Mouse (Mus musculus): Measurements from ENCODE around the gene Irf2. TPM values are rescaled to one million over a fixed set of nuclear protein-coding genes. Genes with fewer than 3 reads are reported as not detected.

Irf2 gene
- total RNA-seq, 2 experiments from 2014 or later, result 43.6 to 44.5 TPM

DNA sequence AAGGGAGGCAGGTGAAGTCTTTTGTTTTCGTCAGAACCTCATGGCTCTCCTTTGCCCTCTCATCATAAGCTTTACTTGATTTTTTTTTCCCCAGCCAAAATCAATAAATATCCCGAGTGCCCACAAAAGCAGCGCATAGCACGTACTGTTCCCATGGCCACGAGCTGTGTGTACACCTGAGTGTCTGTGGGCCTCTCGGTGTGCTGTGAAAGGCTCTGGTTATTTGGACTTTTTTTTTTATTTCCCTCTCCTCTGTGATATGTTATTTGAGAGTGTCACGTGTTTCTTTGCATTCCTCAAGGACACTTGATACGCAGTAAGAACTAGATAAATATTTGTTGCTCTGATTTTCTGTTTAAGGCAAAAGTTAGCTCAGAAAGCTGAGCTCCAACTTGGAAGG is 11.0 kb downstream of the Irf2 start:
- intact Hi-C loops (cut with DNase I), result no loop called here
- no peak for DNase-seq

DNA sequence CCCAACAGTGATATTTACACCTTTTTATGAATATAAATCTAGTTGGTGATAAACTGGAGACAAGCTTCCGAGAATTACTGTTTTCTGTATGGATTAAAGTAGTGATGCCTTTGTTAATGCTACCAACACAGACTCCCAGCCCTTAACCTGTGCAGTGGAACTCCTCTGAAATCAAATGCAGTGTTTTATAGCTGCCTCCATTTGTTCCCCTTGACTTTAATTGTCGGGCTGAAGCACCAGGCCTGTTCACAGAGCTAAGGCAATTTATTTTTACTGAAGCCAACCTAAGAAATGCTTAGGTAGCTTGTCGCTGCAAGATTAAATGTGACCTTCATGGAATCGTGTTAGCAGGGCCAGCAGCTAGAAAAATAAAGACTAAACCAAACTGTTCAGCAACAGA is 11.6 kb downstream of the Irf2 start:
- intact Hi-C loops (cut with DNase I), result no loop called here
- no peak for DNase-seq

DNA sequence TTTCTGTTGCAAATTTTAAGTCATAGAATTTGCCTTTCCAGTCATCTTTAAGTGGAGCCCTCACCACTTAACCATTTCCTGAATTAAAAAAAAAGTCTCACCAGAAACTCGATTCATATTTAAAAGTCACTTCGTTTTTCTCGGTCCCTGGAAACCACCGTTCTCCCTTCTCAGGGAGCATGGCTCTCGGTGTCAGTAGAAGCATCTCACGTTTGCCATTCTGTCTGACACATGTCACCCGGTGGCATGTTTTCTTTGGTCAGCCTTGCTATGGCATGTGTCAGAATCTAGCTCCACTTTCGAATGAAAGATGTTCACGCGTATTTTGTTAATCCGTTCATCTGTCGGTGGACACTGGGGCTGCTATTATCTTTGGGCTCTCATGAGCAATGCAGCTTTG is 13.5 kb downstream of the Irf2 start:
- intact Hi-C loops (cut with DNase I), result no loop called here
- no peak for DNase-seq

GRCm38 (mm10) chr8:46754355-46754754 is 14.8 kb downstream of the Irf2 start:
- intact Hi-C loops (cut with DNase I), result no loop called here
- no peak for DNase-seq

- no peak for DNase-seq
- intact Hi-C loops (cut with DNase I), result loop anchor here (2.0 kb wide), 1 partner anchor 13 kb away; no protein-coding TSS in a partner anchor
Observed at GRCm38 (mm10) chr8:46755731-46756333, 16.3 kb downstream of the Irf2 start.

GRCm38 (mm10) chr8:46757613-46758012 is 18.1 kb downstream of the Irf2 start:
- intact Hi-C loops (cut with DNase I), result loop anchor here (2.0 kb wide), 1 partner anchor 15 kb away; no protein-coding TSS in a partner anchor
- DNase-seq, result no peak

GRCm38 (mm10) chr8:46758131-46758530 is 18.6 kb downstream of the Irf2 start:
- DNase-seq, result no peak
- intact Hi-C loops (cut with DNase I), result no loop called here

GRCm38 (mm10) chr8:46758676-46759075 is 19.1 kb downstream of the Irf2 start:
- intact Hi-C loops (cut with DNase I), result no loop called here
- DNase-seq, result no peak

GRCm38 (mm10) chr8:46759562-46759961 is 20.0 kb downstream of the Irf2 start:
- intact Hi-C loops (cut with DNase I), result no loop called here
- no peak for DNase-seq

GRCm38 (mm10) chr8:46760701-46761100 is 21.2 kb downstream of the Irf2 start:
- intact Hi-C loops (cut with DNase I), result no loop called here

DNA sequence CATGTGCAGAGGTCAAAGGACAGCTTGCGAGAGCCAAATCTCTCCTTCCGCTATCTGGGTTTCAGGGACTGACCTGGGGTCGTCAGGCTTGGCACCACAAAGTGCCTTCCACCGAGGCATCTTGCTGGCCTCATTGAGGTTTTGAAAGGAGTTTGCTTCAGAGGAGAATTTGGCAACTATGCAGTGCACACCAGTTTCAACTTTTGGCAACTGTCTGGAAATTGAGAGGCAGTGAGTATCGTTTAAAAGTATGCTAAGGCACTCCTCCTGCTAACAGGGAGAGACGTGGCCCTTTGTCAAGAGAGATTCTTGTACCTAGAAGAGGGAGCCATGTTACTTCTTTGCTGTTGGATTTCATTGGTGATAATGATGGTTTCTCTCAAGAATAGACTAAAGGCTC is 21.9 kb downstream of the Irf2 start:
- intact Hi-C loops (cut with DNase I), result no loop called here
- no peak for DNase-seq

More at GRCm38 (mm10) chr8:46760701-46761100, 21.2 kb downstream of the Irf2 start:
- DNase-seq, result no peak

GRCm38 (mm10) chr8:46769408-46770180 is 30.1 kb downstream of the Irf2 start:
- intact Hi-C loops (cut with DNase I), result no loop called here
- no peak for DNase-seq

- no peak for DNase-seq
- intact Hi-C loops (cut with DNase I), result no loop called here
Observed at GRCm38 (mm10) chr8:46770905-46771516, 31.5 kb downstream of the Irf2 start.

DNA sequence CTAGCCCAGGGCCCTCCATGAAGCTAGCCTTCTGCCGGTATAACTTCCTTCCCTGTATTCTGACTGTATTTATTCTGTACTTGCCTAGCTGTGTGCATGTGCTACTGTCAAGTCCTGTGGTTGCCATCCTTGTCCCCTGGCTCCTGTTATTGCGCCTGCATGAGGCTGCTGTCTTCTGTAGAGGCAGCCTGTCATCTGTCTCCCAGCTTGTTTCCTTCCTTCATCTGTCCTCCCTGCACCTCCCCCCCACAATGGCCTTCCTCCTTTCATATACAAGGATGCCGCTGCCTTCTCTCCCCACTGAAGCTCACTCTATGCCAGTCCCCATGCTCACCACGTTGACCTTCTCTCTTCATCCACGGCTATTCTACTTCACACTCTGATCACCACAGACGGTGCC is 33.3 kb downstream of the Irf2 start:
- intact Hi-C loops (cut with DNase I), result no loop called here
- DNase-seq, result no peak

DNA sequence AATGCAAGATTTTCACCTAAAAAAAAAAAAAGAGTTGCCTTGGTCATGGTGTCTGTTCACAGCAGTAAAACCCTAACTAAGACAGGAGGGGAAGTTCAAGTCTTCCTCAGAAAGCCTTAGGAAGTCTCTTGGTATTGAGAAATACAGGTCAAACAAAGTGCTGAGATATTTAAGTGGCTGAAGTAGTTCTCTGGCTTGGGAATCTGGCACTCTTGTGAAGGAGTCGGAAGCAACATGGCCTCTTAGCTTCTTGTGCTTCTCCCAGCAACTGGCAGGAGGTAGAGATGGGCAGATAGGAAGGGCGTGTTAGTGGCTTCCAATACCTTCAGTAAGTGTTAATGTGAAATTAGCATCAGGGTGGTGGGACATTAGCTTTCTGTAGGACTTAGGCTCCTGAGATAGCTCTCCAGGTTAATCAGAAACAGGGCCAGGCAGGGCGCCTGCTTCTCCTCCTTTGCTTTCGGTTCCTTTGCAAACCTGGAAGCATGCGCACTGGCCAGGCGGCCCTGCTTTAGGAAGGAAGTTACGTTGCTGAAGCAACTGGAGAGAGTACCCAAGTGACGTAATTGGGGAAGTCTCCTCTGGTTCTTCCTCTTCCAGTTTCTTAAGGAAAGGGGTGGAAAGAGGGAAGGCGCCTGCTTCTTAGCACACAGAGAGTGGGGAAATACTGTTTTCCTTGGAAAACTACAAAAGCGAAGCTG is 38.4 kb downstream of the Irf2 start:
- intact Hi-C loops (cut with DNase I), result no loop called here
- DNase-seq, result peak; percentile 36 to 52

GRCm38 (mm10) chr8:46781067-46781657 is 41.6 kb downstream of the Irf2 start:
- DNase-seq, result no peak

DNA sequence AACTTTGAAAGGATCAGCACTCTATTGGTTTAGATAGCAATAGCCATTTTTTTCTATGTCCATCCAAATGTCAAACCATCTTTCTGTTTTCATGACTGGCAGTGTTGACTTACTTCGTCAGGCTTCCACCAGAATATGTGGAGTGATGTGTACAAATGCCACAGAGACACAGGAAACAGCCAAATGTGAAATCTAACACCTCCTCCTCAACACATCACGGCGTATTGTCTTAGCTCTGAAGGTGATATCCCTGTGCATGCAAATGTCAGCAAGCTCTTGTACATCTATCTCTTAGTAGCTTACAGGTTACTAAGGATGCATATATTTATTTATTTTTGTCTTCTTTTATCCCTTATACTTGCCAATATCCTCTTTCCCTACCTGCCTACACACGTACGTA is 42.7 kb downstream of the Irf2 start:
- intact Hi-C loops (cut with DNase I), result no loop called here
- DNase-seq, result no peak

More at GRCm38 (mm10) chr8:46781067-46781657, 41.6 kb downstream of the Irf2 start:
- intact Hi-C loops (cut with DNase I), result no loop called here

DNA sequence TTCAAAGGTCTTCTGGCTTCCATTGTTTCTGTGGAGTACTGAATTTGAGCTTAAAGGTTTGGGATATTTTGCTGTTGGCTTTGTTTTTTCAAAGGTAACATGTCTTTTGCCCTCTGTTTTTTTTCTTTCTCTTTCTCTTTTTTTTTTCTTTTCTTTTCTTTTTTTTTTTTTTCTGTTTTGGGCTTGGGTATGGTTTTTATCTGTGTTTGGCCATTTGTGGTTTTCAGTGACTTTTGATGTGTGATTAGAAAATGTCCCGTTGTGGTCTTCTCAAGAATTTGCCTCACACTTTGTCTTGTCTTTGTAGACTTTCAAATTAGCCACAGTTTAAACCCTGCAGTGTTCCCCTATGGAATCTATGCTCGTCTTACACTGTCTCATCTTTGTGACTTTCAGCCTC is 45.5 kb downstream of the Irf2 start:
- intact Hi-C loops (cut with DNase I), result loop anchor here (5.0 kb wide), 1 partner anchor 43 kb away; no protein-coding TSS in a partner anchor
- DNase-seq, result no peak

DNA sequence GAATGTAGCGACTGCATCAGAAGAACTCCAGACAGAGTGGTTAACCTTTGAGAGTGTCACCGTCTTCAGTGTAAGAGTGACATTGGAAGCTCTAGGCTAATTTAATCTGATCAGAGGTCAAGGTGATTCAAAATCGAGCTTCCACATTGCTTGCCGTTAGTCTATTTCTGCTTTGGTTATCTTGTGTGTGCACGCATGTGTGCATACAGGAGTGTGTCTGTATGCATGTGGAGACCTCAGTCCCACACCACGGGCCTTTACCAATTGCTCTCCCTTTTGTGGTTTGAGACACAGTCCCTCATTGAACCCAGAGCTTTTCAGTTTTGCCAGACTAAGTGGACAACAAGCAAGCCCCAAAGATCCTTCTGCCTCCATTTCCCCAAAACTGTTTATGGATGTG is 46.4 kb downstream of the Irf2 start:
- intact Hi-C loops (cut with DNase I), result loop anchor here (5.0 kb wide), 1 partner anchor 44 kb away; no protein-coding TSS in a partner anchor
- no peak for DNase-seq

GRCm38 (mm10) chr8:46789091-46789881 is 49.8 kb downstream of the Irf2 start:
- intact Hi-C loops (cut with DNase I), result loop anchor here (5.0 kb wide), 1 partner anchor 47 kb away; no protein-coding TSS in a partner anchor
- no peak for DNase-seq
